Mouse (Mus musculus) brain, embryonic 14.5 days (tissue): ENCODE measurements around the gene Trpv2. TPM values are rescaled to one million over a fixed set of nuclear protein-coding genes. Genes with fewer than 3 reads are reported as not detected.
A peak's percentile ranks its signal among the peaks of the same experiment; 100 is the strongest.

Experiments used
- DNase-seq: peaks from one replicate; pipeline ENCODE4 v3.0.0-alpha.2; 2011; ENCODE audit warnings: low read depth
- CTCF ChIP-seq: fragments of 200-500 bp; IDR thresholded peaks from 2 replicates; pipeline ENCODE4 v1.5.1; 2012; ENCODE audit warnings: inconsistent platforms, mild to moderate bottlenecking, moderate library complexity, borderline replicate concordance; ENCODE audit not compliant: insufficient read depth, insufficient read length; ENCODE audit errors: extremely low read depth
- POLR2A ChIP-seq: fragments of 200-500 bp; IDR thresholded peaks from 2 replicates; pipeline ENCODE4 v1.6.1; 2012; ENCODE audit warnings: mild to moderate bottlenecking, inconsistent platforms, borderline replicate concordance; ENCODE audit not compliant: poor library complexity, insufficient read depth, insufficient read length, severe bottlenecking; ENCODE audit errors: extremely low read depth
- polyA plus RNA-seq: library from polyadenylated mRNA; depleted of rRNA; stranded (reverse); fragments of >200 nt; gene quantifications from 2 replicates; pipeline ENCODE4 v1.2.3, GENCODE M21; 2012

The Trpv2 gene
- polyA plus RNA-seq, 1 experiment = 26.3 TPM

GRCm38 (mm10) chr11:62568300-62568699, 6.0 kb upstream of the Trpv2 start:
- TF ChIP-seq POLR2A = no peak
- TF ChIP-seq CTCF = no peak
- no peak for DNase-seq

- TF ChIP-seq CTCF (no peak), POLR2A (no peak)
- DNase-seq = no peak
These were observed 408 bp downstream of the Trpv2 start for GRCm38 (mm10) chr11:62574703-62575085.

GRCm38 (mm10) chr11:62575297-62575658, 992 bp downstream of the Trpv2 start:
- peak; percentile 90 for DNase-seq
- TF ChIP-seq POLR2A = no peak
- TF ChIP-seq CTCF = peak; percentile 96

GRCm38 (mm10) chr11:62575659-62576438, 1.6 kb downstream of the Trpv2 start:
- TF ChIP-seq POLR2A (no peak), CTCF (no peak)
- DNase-seq = peak; percentile 62

GRCm38 (mm10) chr11:62576530-62577152, 2.4 kb downstream of the Trpv2 start:
- TF ChIP-seq CTCF (no peak), POLR2A (no peak)
- no peak for DNase-seq

GRCm38 (mm10) chr11:62583031-62583430, 8.7 kb downstream of the Trpv2 start:
- TF ChIP-seq POLR2A = no peak
- TF ChIP-seq CTCF = no peak
- no peak for DNase-seq

GRCm38 (mm10) chr11:62584671-62585206, 10.5 kb downstream of the Trpv2 start:
- no peak for TF ChIP-seq POLR2A
- no peak for TF ChIP-seq CTCF
- DNase-seq = no peak

- no peak for TF ChIP-seq POLR2A
- no peak for TF ChIP-seq CTCF
- no peak for DNase-seq
These were observed 12.7 kb downstream of the Trpv2 start for GRCm38 (mm10) chr11:62587034-62587433.

GRCm38 (mm10) chr11:62589391-62589790, 15.1 kb downstream of the Trpv2 start:
- TF ChIP-seq POLR2A (no peak), CTCF (no peak)
- no peak for DNase-seq

- TF ChIP-seq CTCF (no peak), POLR2A (no peak)
- no peak for DNase-seq
These were observed 16.7 kb downstream of the Trpv2 start for GRCm38 (mm10) chr11:62591026-62591425.

- TF ChIP-seq CTCF (no peak), POLR2A (no peak)
- DNase-seq = no peak
These were observed 17.8 kb downstream of the Trpv2 start for GRCm38 (mm10) chr11:62591904-62592575.
